9 mouse cellular contexts compared by ENCODE assay signal in genomic region chr3:108381945-108382875, GRCm38 (mm10). TPM values are rescaled to one million over a fixed set of nuclear protein-coding genes. Genes with fewer than 3 reads are reported as not detected.
A peak's percentile ranks its signal among the peaks of the same experiment; 100 is the strongest.
DNase-seq lines count a peak whose midpoint lies in the region; ATAC-seq lines count a peak whose summit lies in the region.
"Had no signal": no experiment of that assay in that cellular context is flagged by ENCODE, and none has a peak within 500 bp of the region (broad histone marks: within the 10 kb centered on the region; RNA-seq: fewer than 3 reads in every experiment).

No protein-coding gene starts in this region.

- H3K9me3 ChIP-seq in liver, embryonic 11.5 days (ENCODE audit: control insufficient read depth, low read length) = no peaks in the 10 kb centered on the region
- H3K9me3 ChIP-seq in heart, embryonic 11.5 days (replicated peaks; ENCODE audit: control insufficient read depth, low read length) = no peaks in the 10 kb centered on the region
- H3K9me3 ChIP-seq: hindbrain, embryonic 15.5 days had no signal

- H3K36me3 ChIP-seq in liver, embryonic 11.5 days (ENCODE audit: control insufficient read depth, insufficient read depth, low read length) = peaks cover 4% of the 10 kb centered on the region
- H3K36me3 ChIP-seq in heart, embryonic 11.5 days (ENCODE audit: control insufficient read depth, insufficient read depth, low read length) = peaks cover 3% of the 10 kb centered on the region; the same call in 1 of the 2 replicates
- no peaks in the 10 kb centered on the region for H3K36me3 ChIP-seq in macrophage (ENCODE audit: inconsistent target)
- H3K36me3 ChIP-seq: hindbrain, embryonic 15.5 days had no signal

- H3K4me2 ChIP-seq in liver, embryonic 11.5 days = peak overlapping the region; percentile 86
- H3K4me2 ChIP-seq in heart, embryonic 11.5 days = peak overlapping the region; percentile 80

- no peak overlapping the region for H3K27ac ChIP-seq in liver, embryonic 11.5 days (ENCODE audit: low read depth, low read length)
- H3K27ac ChIP-seq in heart, embryonic 11.5 days (ENCODE audit: low read depth, low read length) = peak overlapping the region; percentile 46
- H3K27ac ChIP-seq in macrophage = peak overlapping the region; percentile 40

- H3K79me2 ChIP-seq in macrophage (ENCODE audit: inconsistent target) = no peaks in the 10 kb centered on the region

- H3K4me1 ChIP-seq in liver, embryonic 11.5 days (replicated peaks; ENCODE audit: control insufficient read depth, insufficient read depth, low read length) = peaks cover 22% of the 10 kb centered on the region
- peaks cover 35% of the 10 kb centered on the region for H3K4me1 ChIP-seq in heart, embryonic 11.5 days (ENCODE audit: control insufficient read depth, insufficient read depth, low read length)

- peak overlapping the region; percentile 35; the same call in 1 of the 2 replicates for H3K9ac ChIP-seq in liver, embryonic 11.5 days (ENCODE audit: low read depth, low read length)
- H3K9ac ChIP-seq in heart, embryonic 11.5 days (ENCODE audit: low read depth, low read length) = peak overlapping the region; percentile 49

- ATAC-seq in liver, embryonic 11.5 days (replicated peaks; ENCODE audit: low FRiP score) = no peak
- ATAC-seq in heart, embryonic 11.5 days (replicated peaks; ENCODE audit: insufficient number of reproducible peaks, low FRiP score, low TSS enrichment) = no peak

- DNase-seq in liver, embryonic 11.5 days (ENCODE audit: low spot score) = no peak
- DNase-seq in liver (no peak), NIH3T3 (ENCODE audit: low read depth) (peak; percentile 78)
- DNase-seq in adrenal gland, postnatal 36 days = no peak
- no peak for DNase-seq in kidney, adult 18-20 months
- DNase-seq in spleen, adult 18-20 months = no peak

- WGBS in liver, embryonic 11.5 days = 42% methylated on average over 14 of the region's 14 CpGs
- 44% methylated on average over 14 of the region's 14 CpGs for WGBS in heart, embryonic 11.5 days (ENCODE audit: insufficient replicate concordance)
- 52% methylated on average over 14 of the region's 14 CpGs for WGBS in macrophage (ENCODE audit: missing documents)

- peak overlapping the region; percentile 55; the same call in 1 of the 2 replicates for H3K4me3 ChIP-seq in liver, embryonic 11.5 days (ENCODE audit: low read depth, low read length)
- H3K4me3 ChIP-seq in heart, embryonic 11.5 days (ENCODE audit: low read depth, low read length) = 0 out of 2 replicates have a peak overlapping the region, but pooled peaks have one; percentile 3
- peak overlapping the region; percentile 20; the same call in 1 of the 2 replicates for H3K4me3 ChIP-seq in macrophage (ENCODE audit: inconsistent target)

- no peaks in the 10 kb centered on the region for H3K27me3 ChIP-seq in liver, embryonic 11.5 days (replicated peaks; ENCODE audit: control insufficient read depth, insufficient read depth, low read length)
- no peaks in the 10 kb centered on the region for H3K27me3 ChIP-seq in heart, embryonic 11.5 days (ENCODE audit: control insufficient read depth, insufficient read depth, low read length)
- H3K27me3 ChIP-seq: hindbrain, embryonic 15.5 days had no signal

RNA-seq across cellular contexts. Expression of gene Psrc1, which starts 1.4 kb away (rescaled TPM):
- polyA plus RNA-seq in liver, embryonic 11.5 days (2014; fragmentation: Nextera tagmentation; extraction: Ambion mirVana) = 33.2 and 34.0 TPM in 2 replicates
- 25.0 and 28.9 TPM in 2 replicates for polyA plus RNA-seq in heart, embryonic 11.5 days (2014; fragmentation: Nextera tagmentation; extraction: Ambion mirVana)
- 10 to 100 TPM in 18 of 26 experiments, 1 to 10 TPM in 8; 1.3 to 31.2 (median 15.0) TPM for total RNA-seq in macrophage (2018; cell fraction: chromatin; rRNA removed)
- 1 to 10 TPM; 1.2 to 4.9 (median 3.1) TPM for total RNA-seq in macrophage (2018; cell fraction: cytosol; rRNA removed)
- total RNA-seq in macrophage (2018; cell fraction: nucleus; rRNA removed) = 10 to 100 TPM in 16 of 26 experiments, 1 to 10 TPM in 10; 2.5 to 21.8 (median 14.4) TPM
- 3.1 to 7.0 TPM (median 3.1 TPM) in 3 replicates for polyA plus RNA-seq in macrophage (2018)
- total RNA-seq in adrenal gland, postnatal 36 days (2021) = 1 to 10 TPM; 1.0 to 1.6 TPM

RNA-seq across cellular contexts. Expression of gene Mybphl, which starts 17.5 kb away (rescaled TPM):
- 0.47 and 1.2 TPM in 2 replicates for polyA plus RNA-seq in liver, embryonic 11.5 days (2014; fragmentation: Nextera tagmentation; extraction: Ambion mirVana)
- 70.4 and 77.2 TPM in 2 replicates for polyA plus RNA-seq in heart, embryonic 11.5 days (2014; fragmentation: Nextera tagmentation; extraction: Ambion mirVana)
- not detected for total RNA-seq in macrophage (2018; cell fraction: chromatin; rRNA removed)
- not detected for total RNA-seq in macrophage (2018; cell fraction: cytosol; rRNA removed)
- total RNA-seq in macrophage (2018; cell fraction: nucleus; rRNA removed) = not detected
- polyA plus RNA-seq in macrophage (2018) = not detected in 3 replicates
- total RNA-seq in adrenal gland, postnatal 36 days (2021) = not detected

RNA-seq across cellular contexts. Expression of gene Celsr2, which starts 33.1 kb away (rescaled TPM):
- 2.4 and 2.5 TPM in 2 replicates for polyA plus RNA-seq in liver, embryonic 11.5 days (2014; fragmentation: Nextera tagmentation; extraction: Ambion mirVana)
- 3.1 and 3.7 TPM in 2 replicates for polyA plus RNA-seq in heart, embryonic 11.5 days (2014; fragmentation: Nextera tagmentation; extraction: Ambion mirVana)
- 1 to 10 TPM in 1 of 26 experiments, under 1 TPM in 14, not detected in 11; 0.07 to 1.3 (median 0.17) TPM for total RNA-seq in macrophage (2018; cell fraction: chromatin; rRNA removed)
- under 1 TPM in 14 of 26 experiments, not detected in 12; 0.03 to 0.32 (median 0.07) TPM for total RNA-seq in macrophage (2018; cell fraction: cytosol; rRNA removed)
- under 1 TPM in 16 of 26 experiments, not detected in 10; 0.04 to 0.84 (median 0.08) TPM for total RNA-seq in macrophage (2018; cell fraction: nucleus; rRNA removed)
- polyA plus RNA-seq in macrophage (2018) = 0.30 TPM in 1 of 3 replicates, not detected in the others
- 1 to 10 TPM; 5.6 to 8.1 TPM for total RNA-seq in adrenal gland, postnatal 36 days (2021)

Comparison
In these comparisons a context has a peak if more than half of its experiments do, and no peak if none do; other contexts are left out.
1. H3K4me3 ChIP-seq: peak in every context shown above with its lines; median percentile 55 in liver, embryonic 11.5 days; 20 in macrophage; 3 in heart, embryonic 11.5 days.
2. RNA of gene Mybphl, which starts 17.5 kb away (polyA plus RNA-seq): 70.4 to 77.2 TPM in heart, embryonic 11.5 days; 0.47 to 1.2 TPM in liver, embryonic 11.5 days and not detected in macrophage; every median in the first group is over 10 times any median in the second.